Mouse (Mus musculus) megakaryocyte, embryonic 14.5 days (primary cell): ENCODE measurements around the gene Arrdc3.

ENCODE experiments used
- FLI1 ChIP-seq: IDR thresholded peaks from 2 replicates; pipeline ENCODE4 v1.6.1; 2012; ENCODE audit warnings: low read length, inconsistent platforms, mixed read lengths
- GATA1 ChIP-seq: IDR thresholded peaks from 3 replicates; pipeline ENCODE4 v1.6.1; 2012; ENCODE audit warnings: mixed read lengths, low read length, inconsistent platforms, borderline replicate concordance

DNA sequence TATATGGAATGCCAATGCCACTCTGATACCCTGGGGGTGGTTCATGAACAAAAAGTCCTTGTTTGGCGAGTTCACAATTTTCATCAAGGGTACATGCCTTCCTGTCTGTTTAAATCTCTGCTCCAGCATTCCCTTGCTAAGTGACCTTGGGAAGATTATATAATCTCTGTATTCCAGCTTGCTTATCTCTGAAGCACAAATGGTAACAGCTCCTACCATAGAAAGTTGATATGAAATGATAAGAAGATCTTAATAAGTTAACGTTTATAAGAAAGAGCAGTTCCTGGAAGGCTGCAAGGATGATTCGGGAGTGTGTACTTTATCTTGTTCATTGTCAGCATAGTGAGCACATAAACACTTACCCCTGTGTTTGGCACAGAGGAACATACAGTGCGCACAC lies 46.8 kb downstream of the Arrdc3 start:
- TF ChIP-seq GATA1 (no peak), FLI1 (no peak)
